Mouse (Mus musculus) embryonic facial prominence, embryonic 14.5 days (tissue): ENCODE measurements around the gene Smad3. TPM values are rescaled to one million over a fixed set of nuclear protein-coding genes. Genes with fewer than 3 reads are reported as not detected.

Source experiments
- ATAC-seq: fragments of 200-750 bp; cut with Nextera tagmentation; 2 replicates; pipeline ENCODE4 v1.8.0; 2017; ENCODE audit warnings: low read depth, moderate number of reproducible peaks, moderate TSS enrichment
- DNase-seq: peaks from one replicate; pipeline ENCODE4 v3.0.0-alpha.2; 2015; ENCODE audit warnings: low spot score
- H3K27ac ChIP-seq: fragments of 300-500 bp; sonication (generic); replicated peaks from 2 replicates; pipeline ENCODE4 v1.5.1; 2014; ENCODE audit warnings: low read depth, mild to moderate bottlenecking, low read length, moderate library complexity
- H3K27me3 ChIP-seq: fragments of 300-500 bp; sonication (generic); replicated peaks from 2 replicates; pipeline ENCODE4 v1.6.1; 2014; ENCODE audit warnings: low read length; ENCODE audit not compliant: control insufficient read depth, insufficient read depth
- H3K36me3 ChIP-seq: fragments of 300-500 bp; sonication (generic); 2 replicates; pipeline ENCODE4 v1.6.1; 2014; ENCODE audit warnings: low read length, mixed read lengths; ENCODE audit not compliant: control insufficient read depth, insufficient read depth
- H3K4me1 ChIP-seq: fragments of 300-500 bp; sonication (generic); 2 replicates; pipeline ENCODE4 v1.6.1; 2014; ENCODE audit warnings: antibody characterized with exemption, low read length; ENCODE audit not compliant: control insufficient read depth, insufficient read depth
- H3K4me2 ChIP-seq: fragments of 300-500 bp; sonication (generic); 2 replicates; pipeline ENCODE4 v1.6.1; 2014; ENCODE audit warnings: low read depth, mild to moderate bottlenecking, low read length, moderate library complexity, mixed read lengths
- H3K4me3 ChIP-seq: fragments of 300-500 bp; sonication (generic); 2 replicates; pipeline ENCODE4 v1.5.1; 2014; ENCODE audit warnings: low read depth, mild to moderate bottlenecking, low read length
- H3K9ac ChIP-seq: fragments of 300-500 bp; sonication (generic); 2 replicates; pipeline ENCODE4 v1.6.1; 2014; ENCODE audit warnings: low read depth, mild to moderate bottlenecking, low read length, moderate library complexity, mixed read lengths
- H3K9me3 ChIP-seq: fragments of 300-500 bp; sonication (generic); 2 replicates; pipeline ENCODE4 v1.6.1; 2016; ENCODE audit warnings: low read length; ENCODE audit not compliant: control insufficient read depth
- WGBS: fragments of 180-500 bp; shearing (Covaris S2); extraction: QIAGEN DNeasy Blood & Tissue Kit; methylation state at CpG from one replicate; pipeline ENCODE4 v1.1.7; 2014; 5-methylcytosine and 5-hydroxymethylcytosine counted together
- polyA plus RNA-seq: library from polyadenylated mRNA; unstranded; fragments of >200 nt; fragmentation: Nextera tagmentation; extraction: Ambion mirVana; gene quantifications from 2 replicates; pipeline ENCODE4 v1.2.1, GENCODE M21; 2014

Smad3 gene
- polyA plus RNA-seq, 1 experiment from 2014 or later = 17.0 TPM

DNA sequence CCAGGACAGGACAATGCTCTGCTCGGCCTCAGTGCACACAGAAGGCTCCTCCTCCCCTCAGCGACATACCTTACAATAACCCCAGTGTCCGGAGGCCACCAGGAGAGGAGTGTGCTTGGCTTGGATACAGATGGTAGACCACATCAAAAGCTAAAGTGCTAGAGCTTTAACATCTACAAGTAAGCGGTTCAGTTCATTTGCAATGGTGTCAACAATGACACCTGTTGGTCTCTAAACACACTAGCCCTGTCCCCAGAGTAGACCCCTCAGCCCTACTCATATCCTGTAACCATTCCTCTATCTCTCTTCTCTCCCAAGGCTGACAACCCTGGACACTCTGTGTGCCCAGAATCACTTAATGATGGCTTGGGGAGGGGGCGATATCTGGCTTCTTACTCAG is 33.0 kb downstream of the Smad3 start:
- Histone ChIP-seq H3K4me1 (peaks cover 27% of the 10 kb centered on the region), H3K4me3 (no peak overlapping the region), H3K4me2 (no peak overlapping the region), H3K9ac (no peak overlapping the region), H3K36me3 (no peaks in the 10 kb centered on the region), H3K27me3 (no peaks in the 10 kb centered on the region), H3K27ac (no peak overlapping the region), H3K9me3 (no peaks in the 10 kb centered on the region)
- WGBS = 77% methylated on average over 5 of the region's 5 CpGs
- ATAC-seq = no peak
- no peak for DNase-seq

DNA sequence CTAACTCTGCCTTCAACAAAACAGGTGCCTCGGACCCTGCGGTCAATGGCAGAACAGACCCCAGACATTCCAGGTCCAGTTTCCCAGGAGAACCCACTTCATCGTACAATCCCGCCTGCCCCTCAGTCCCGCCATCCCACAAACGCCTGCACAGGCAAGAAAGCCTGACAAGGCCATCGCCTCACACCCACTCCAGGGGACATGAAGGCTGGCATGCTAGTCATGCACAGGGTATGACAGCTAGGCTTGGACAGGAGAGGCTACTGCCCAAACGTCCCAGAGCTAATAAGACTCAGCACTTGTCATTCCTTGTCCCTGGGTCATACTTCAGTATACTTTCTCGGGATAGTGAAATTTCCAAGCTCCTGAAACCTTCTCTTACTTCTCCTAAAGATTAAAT is 34.9 kb downstream of the Smad3 start:
- H3K9me3 ChIP-seq = no peaks in the 10 kb centered on the region
- no peak overlapping the region for H3K9ac ChIP-seq
- ATAC-seq (no peak), DNase-seq (no peak)
- H3K27me3 ChIP-seq = no peaks in the 10 kb centered on the region
- WGBS = 88% methylated on average over 9 of the region's 9 CpGs
- no peak overlapping the region for H3K27ac ChIP-seq
- H3K4me2 ChIP-seq = no peak overlapping the region
- peaks cover 23% of the 10 kb centered on the region for H3K4me1 ChIP-seq
- H3K4me3 ChIP-seq = no peak overlapping the region
- no peaks in the 10 kb centered on the region for H3K36me3 ChIP-seq

DNA sequence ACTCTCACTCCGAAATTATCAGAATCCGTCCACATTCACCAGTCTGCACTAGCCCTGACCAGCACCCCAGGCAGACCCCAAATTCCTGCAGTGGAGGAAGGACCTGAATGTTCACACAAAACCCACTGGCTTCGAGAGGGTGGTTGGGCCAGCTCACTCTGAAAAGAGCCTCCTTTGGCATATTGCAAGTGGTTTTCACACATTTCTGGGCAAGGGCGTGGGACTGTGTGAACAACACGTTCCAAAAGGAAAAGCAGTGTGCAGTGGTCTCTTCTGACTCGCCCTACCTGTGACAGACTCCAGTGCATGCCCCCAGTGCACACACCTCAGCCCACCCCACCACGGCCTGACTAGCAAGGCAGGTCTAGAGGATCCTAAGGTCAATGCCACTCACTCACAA is 35.4 kb downstream of the Smad3 start:
- Histone ChIP-seq H3K27ac (no peak overlapping the region), H3K27me3 (no peaks in the 10 kb centered on the region), H3K4me3 (no peak overlapping the region), H3K36me3 (no peaks in the 10 kb centered on the region), H3K4me1 (peaks cover 21% of the 10 kb centered on the region), H3K9me3 (no peaks in the 10 kb centered on the region), H3K4me2 (no peak overlapping the region), H3K9ac (no peak overlapping the region)
- WGBS = 84% methylated on average over 7 of the region's 7 CpGs
- ATAC-seq (no peak), DNase-seq (no peak)

GRCm38 (mm10) chr9:63721573-63722275 is 36.1 kb downstream of the Smad3 start:
- no peak for ATAC-seq
- no peak overlapping the region for H3K4me2 ChIP-seq
- DNase-seq = no peak
- no peak overlapping the region for H3K9ac ChIP-seq
- H3K4me1 ChIP-seq = peaks cover 20% of the 10 kb centered on the region
- 77% methylated on average over 9 of the region's 9 CpGs for WGBS
- no peaks in the 10 kb centered on the region for H3K9me3 ChIP-seq
- no peak overlapping the region for H3K27ac ChIP-seq
- H3K27me3 ChIP-seq = no peaks in the 10 kb centered on the region
- H3K36me3 ChIP-seq = no peaks in the 10 kb centered on the region
- no peak overlapping the region for H3K4me3 ChIP-seq

- no peak overlapping the region for H3K9ac ChIP-seq
- no peaks in the 10 kb centered on the region for H3K27me3 ChIP-seq
- DNase-seq (no peak), ATAC-seq (no peak)
- whole genome bisulfite sequencing = 64% methylated on average over 6 of the region's 6 CpGs
- H3K9me3 ChIP-seq = no peaks in the 10 kb centered on the region
- no peak overlapping the region for H3K4me2 ChIP-seq
- no peak overlapping the region for H3K4me3 ChIP-seq
- no peaks in the 10 kb centered on the region for H3K36me3 ChIP-seq
- H3K4me1 ChIP-seq = peaks cover 22% of the 10 kb centered on the region
- no peak overlapping the region for H3K27ac ChIP-seq
Observed at GRCm38 (mm10) chr9:63720715-63721114, 37.1 kb downstream of the Smad3 start.

- DNase-seq = no peak
- Histone ChIP-seq H3K36me3 (no peaks in the 10 kb centered on the region), H3K4me1 (peaks cover 24% of the 10 kb centered on the region), H3K9me3 (no peaks in the 10 kb centered on the region), H3K9ac (no peak overlapping the region), H3K4me2 (no peak overlapping the region), H3K27ac (no peak overlapping the region), H3K4me3 (no peak overlapping the region), H3K27me3 (no peaks in the 10 kb centered on the region)
- WGBS = 82% methylated on average over 16 of the region's 16 CpGs
- no peak for ATAC-seq
Observed at GRCm38 (mm10) chr9:63719770-63720440, 37.9 kb downstream of the Smad3 start.

DNA sequence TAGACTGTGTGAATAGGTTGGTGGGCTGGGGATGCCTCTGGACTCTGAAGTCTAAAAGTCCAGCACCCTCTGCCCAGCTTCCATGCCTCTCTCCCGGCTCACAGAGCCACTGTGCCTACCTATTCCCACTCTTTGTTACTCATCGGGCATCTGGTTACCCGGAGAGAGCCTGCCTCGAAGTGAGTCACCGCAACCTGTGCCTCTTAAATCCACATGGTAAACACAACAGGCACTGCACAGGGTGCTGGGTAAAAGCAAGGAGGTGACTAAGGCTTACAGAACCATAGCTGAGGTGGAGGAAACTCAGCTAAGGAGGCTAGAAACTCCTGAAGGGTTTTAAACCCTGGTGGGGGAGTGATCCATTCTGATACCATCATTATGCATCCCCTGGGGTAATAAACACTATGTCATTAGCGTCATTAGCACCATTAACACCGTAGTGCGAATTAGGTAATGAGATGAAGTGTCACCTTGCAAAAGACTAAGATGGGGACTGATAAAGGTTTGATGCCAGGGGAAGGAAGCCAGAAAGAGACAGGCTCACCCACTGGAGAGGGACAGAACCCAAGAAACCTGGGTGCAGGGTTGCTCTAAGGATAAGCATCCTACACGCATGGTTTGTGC is 38.9 kb downstream of the Smad3 start:
- H3K27me3 ChIP-seq = no peaks in the 10 kb centered on the region
- H3K36me3 ChIP-seq = no peaks in the 10 kb centered on the region
- H3K4me2 ChIP-seq = no peak overlapping the region
- peaks cover 24% of the 10 kb centered on the region for H3K4me1 ChIP-seq
- no peak overlapping the region for H3K4me3 ChIP-seq
- DNase-seq (no peak), ATAC-seq (no peak)
- H3K27ac ChIP-seq = no peak overlapping the region
- no peak overlapping the region for H3K9ac ChIP-seq
- H3K9me3 ChIP-seq = no peaks in the 10 kb centered on the region
- WGBS = 83% methylated on average over 9 of the region's 9 CpGs

DNA sequence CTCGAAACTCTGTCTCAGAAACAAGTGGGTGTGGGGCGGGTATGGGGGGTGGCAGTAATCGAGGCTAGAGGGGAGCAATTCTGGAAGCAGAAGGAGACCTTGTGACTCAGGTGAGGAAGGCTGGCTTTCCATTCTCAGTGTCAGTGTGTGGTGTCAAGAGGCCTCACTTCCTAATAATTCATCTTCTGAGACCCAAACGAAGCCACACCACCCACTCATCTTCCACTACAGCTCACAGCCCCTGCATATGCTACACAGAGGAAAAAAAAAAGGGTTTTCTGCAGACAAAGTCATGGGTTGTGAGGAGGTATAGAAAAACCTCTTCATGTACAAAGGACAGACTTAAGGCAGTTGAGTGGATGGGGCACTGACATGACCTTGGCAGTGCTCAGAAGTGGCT is 39.6 kb downstream of the Smad3 start:
- Histone ChIP-seq H3K9ac (no peak overlapping the region), H3K27me3 (no peaks in the 10 kb centered on the region)
- 83% methylated on average over 4 of the region's 4 CpGs for WGBS

More for the DNA sequence above, 39.6 kb downstream of the Smad3 start:
- Histone ChIP-seq H3K4me1 (peaks cover 28% of the 10 kb centered on the region), H3K4me3 (no peak overlapping the region), H3K36me3 (no peaks in the 10 kb centered on the region), H3K9me3 (no peaks in the 10 kb centered on the region), H3K4me2 (no peak overlapping the region), H3K27ac (no peak overlapping the region)
- DNase-seq = no peak
- ATAC-seq = no peak
